Mouse (Mus musculus): Measurements from ENCODE around the gene Gimap3. TPM values are rescaled to one million over a fixed set of nuclear protein-coding genes. Genes with fewer than 3 reads are reported as not detected.
A peak's percentile ranks its signal among the peaks of the same experiment; 100 is the strongest.

The Gimap3 gene
- polyA plus RNA-seq, 1 experiment from 2014 or later: 0.08 TPM

- peak overlapping the region; percentile 86 for H3K4me2 ChIP-seq
- no peaks in the 10 kb centered on the region for H3K36me3 ChIP-seq
- WGBS: 22% methylated on average over 3 of the region's 3 CpGs
- peak; percentile 49 for ATAC-seq (replicated peaks; ENCODE audit: low FRiP score)
- H3K27ac ChIP-seq: peak overlapping the region; percentile 69
- H3K9me3 ChIP-seq (replicated peaks): no peaks in the 10 kb centered on the region
- H3K9ac ChIP-seq: no peak overlapping the region
- H3K27me3 ChIP-seq: peaks cover 39% of the 10 kb centered on the region
- H3K4me3 ChIP-seq (replicated peaks): no peak overlapping the region
- H3K4me1 ChIP-seq: peaks cover 24% of the 10 kb centered on the region
Measured at GRCm38 (mm10) chr6:48741273-48741672, 29.4 kb downstream of the Gimap3 start.

- WGBS: 66% methylated on average over 3 of the region's 3 CpGs
- Histone ChIP-seq H3K9me3 (replicated peaks) (no peaks in the 10 kb centered on the region), H3K27ac (peak overlapping the region; percentile 69), H3K27me3 (peaks cover 35% of the 10 kb centered on the region), H3K4me3 (replicated peaks) (peak overlapping the region; percentile 1; the same call in 1 of the 2 replicates), H3K4me1 (peaks cover 24% of the 10 kb centered on the region), H3K9ac (no peak overlapping the region), H3K4me2 (peak overlapping the region; percentile 86), H3K36me3 (no peaks in the 10 kb centered on the region)
- no peak for ATAC-seq (replicated peaks; ENCODE audit: low FRiP score)
Measured at GRCm38 (mm10) chr6:48740501-48741169, 30.0 kb downstream of the Gimap3 start.

GRCm38 (mm10) chr6:48739780-48740055 lies 30.9 kb downstream of the Gimap3 start:
- Histone ChIP-seq H3K4me3 (replicated peaks) (peak overlapping the region; percentile 1; the same call in 1 of the 2 replicates), H3K36me3 (no peaks in the 10 kb centered on the region), H3K27me3 (peaks cover 32% of the 10 kb centered on the region), H3K4me2 (peak overlapping the region; percentile 86), H3K9ac (no peak overlapping the region), H3K9me3 (replicated peaks) (no peaks in the 10 kb centered on the region), H3K27ac (0 out of 2 replicates have a peak overlapping the region, but pooled peaks have one; percentile 69), H3K4me1 (peaks cover 24% of the 10 kb centered on the region)
- 82% methylated on average over 3 of the region's 3 CpGs for WGBS
- ATAC-seq (replicated peaks; ENCODE audit: low FRiP score): no peak

GRCm38 (mm10) chr6:48738961-48739779 lies 31.5 kb downstream of the Gimap3 start, which contains the start of gene Gimap1:
Gene Gimap1 (plus strand): TSS chr6:48739054.
- Histone ChIP-seq H3K9ac (no peak within 1 kb of the TSS), H3K4me3 (replicated peaks) (peak within 1 kb of the TSS; percentile 35), H3K4me1 (peaks cover 24% of the 10 kb centered on the region), H3K36me3 (no peaks in the 10 kb centered on the region), H3K9me3 (replicated peaks) (no peaks in the 10 kb centered on the region), H3K4me2 (peak within 1 kb of the TSS; percentile 86), H3K27me3 (peaks cover 28% of the 10 kb centered on the region), H3K27ac (peak within 1 kb of the TSS; percentile 69; the same call in 1 of the 2 replicates)
- ATAC-seq (replicated peaks; ENCODE audit: low FRiP score): no peak
- 73% methylated on average over 15 of the region's 15 CpGs for WGBS

GRCm38 (mm10) chr6:48737688-48738087 lies 33.0 kb downstream of the Gimap3 start:
- Histone ChIP-seq H3K4me2 (no peak overlapping the region), H3K4me1 (peaks cover 19% of the 10 kb centered on the region), H3K36me3 (no peaks in the 10 kb centered on the region), H3K9me3 (replicated peaks) (no peaks in the 10 kb centered on the region), H3K27me3 (peaks cover 19% of the 10 kb centered on the region), H3K9ac (no peak overlapping the region), H3K27ac (no peak overlapping the region), H3K4me3 (replicated peaks) (no peak overlapping the region)
- ATAC-seq (replicated peaks; ENCODE audit: low FRiP score): no peak
- 89% methylated on average over 5 of the region's 5 CpGs for WGBS

GRCm38 (mm10) chr6:48737053-48737452 lies 33.6 kb downstream of the Gimap3 start:
- Histone ChIP-seq H3K9ac (no peak overlapping the region), H3K4me1 (peaks cover 13% of the 10 kb centered on the region), H3K9me3 (replicated peaks) (no peaks in the 10 kb centered on the region), H3K36me3 (no peaks in the 10 kb centered on the region), H3K27me3 (peaks cover 12% of the 10 kb centered on the region), H3K27ac (no peak overlapping the region), H3K4me2 (no peak overlapping the region), H3K4me3 (replicated peaks) (no peak overlapping the region)
- no peak for ATAC-seq (replicated peaks; ENCODE audit: low FRiP score)
- 82% methylated on average over 2 of the region's 2 CpGs for WGBS

GRCm38 (mm10) chr6:48733660-48734059 lies 37.0 kb downstream of the Gimap3 start:
- WGBS: 87% methylated on average over 1 of the region's 1 CpGs

GRCm38 (mm10) chr6:48732864-48733304 lies 37.8 kb downstream of the Gimap3 start:
- Histone ChIP-seq H3K4me3 (replicated peaks) (no peak overlapping the region), H3K4me1 (no peaks in the 10 kb centered on the region), H3K9me3 (replicated peaks) (no peaks in the 10 kb centered on the region), H3K36me3 (no peaks in the 10 kb centered on the region), H3K9ac (no peak overlapping the region), H3K27ac (no peak overlapping the region), H3K4me2 (no peak overlapping the region), H3K27me3 (no peaks in the 10 kb centered on the region)
- no peak for ATAC-seq (replicated peaks; ENCODE audit: low FRiP score)
- 44% methylated on average over 8 of the region's 8 CpGs for WGBS

More at GRCm38 (mm10) chr6:48733660-48734059, 37.0 kb downstream of the Gimap3 start:
- Histone ChIP-seq H3K4me2 (no peak overlapping the region), H3K27ac (no peak overlapping the region), H3K9me3 (replicated peaks) (no peaks in the 10 kb centered on the region), H3K4me3 (replicated peaks) (no peak overlapping the region), H3K36me3 (no peaks in the 10 kb centered on the region), H3K27me3 (no peaks in the 10 kb centered on the region), H3K9ac (no peak overlapping the region), H3K4me1 (no peaks in the 10 kb centered on the region)
- no peak for ATAC-seq (replicated peaks; ENCODE audit: low FRiP score)

- no peak overlapping the region for H3K27ac ChIP-seq
- peaks cover 7% of the 10 kb centered on the region; the same call in 1 of the 2 replicates for H3K4me1 ChIP-seq
- H3K4me2 ChIP-seq: no peak overlapping the region
- ATAC-seq (replicated peaks; ENCODE audit: low FRiP score): no peak
- H3K36me3 ChIP-seq: no peaks in the 10 kb centered on the region
- no peak overlapping the region for H3K4me3 ChIP-seq (replicated peaks)
- H3K9ac ChIP-seq: no peak overlapping the region
- 83% methylated on average over 5 of the region's 5 CpGs for WGBS
- H3K27me3 ChIP-seq: no peaks in the 10 kb centered on the region
- no peaks in the 10 kb centered on the region for H3K9me3 ChIP-seq (replicated peaks)
Measured at GRCm38 (mm10) chr6:48727761-48728160, 42.9 kb downstream of the Gimap3 start.

GRCm38 (mm10) chr6:48725476-48725875 lies 45.2 kb downstream of the Gimap3 start:
- peak; percentile 79 for ATAC-seq (replicated peaks; ENCODE audit: low FRiP score)
- Histone ChIP-seq H3K27me3 (no peaks in the 10 kb centered on the region), H3K9me3 (replicated peaks) (no peaks in the 10 kb centered on the region), H3K27ac (peak overlapping the region; percentile 51; the same call in 1 of the 2 replicates), H3K4me2 (no peak overlapping the region), H3K9ac (no peak overlapping the region), H3K36me3 (no peaks in the 10 kb centered on the region), H3K4me1 (peaks cover 7% of the 10 kb centered on the region; the same call in 1 of the 2 replicates), H3K4me3 (replicated peaks) (no peak overlapping the region)
- 0% methylated on average over 1 of the region's 1 CpGs for WGBS

GRCm38 (mm10) chr6:48723468-48723867 lies 47.2 kb downstream of the Gimap3 start:
- Histone ChIP-seq H3K27ac (no peak overlapping the region), H3K4me1 (peaks cover 7% of the 10 kb centered on the region; the same call in 1 of the 2 replicates), H3K36me3 (no peaks in the 10 kb centered on the region), H3K4me3 (replicated peaks) (no peak overlapping the region), H3K27me3 (no peaks in the 10 kb centered on the region), H3K9ac (no peak overlapping the region), H3K4me2 (no peak overlapping the region), H3K9me3 (replicated peaks) (no peaks in the 10 kb centered on the region)
- no peak for ATAC-seq (replicated peaks; ENCODE audit: low FRiP score)
- 79% methylated on average over 8 of the region's 8 CpGs for WGBS

GRCm38 (mm10) chr6:48720326-48720725 lies 50.3 kb downstream of the Gimap3 start:
- Histone ChIP-seq H3K27me3 (no peaks in the 10 kb centered on the region), H3K4me3 (replicated peaks) (no peak overlapping the region), H3K9ac (no peak overlapping the region), H3K9me3 (replicated peaks) (no peaks in the 10 kb centered on the region), H3K27ac (no peak overlapping the region), H3K4me2 (no peak overlapping the region), H3K36me3 (no peaks in the 10 kb centered on the region), H3K4me1 (0 out of 2 replicates have a peak, but pooled peaks cover 2% of the 10 kb centered on the region)
- WGBS: 82% methylated on average over 4 of the region's 4 CpGs
- ATAC-seq (replicated peaks; ENCODE audit: low FRiP score): no peak
